Mouse (Mus musculus): Measurements from ENCODE around the gene Mas1.

- TF ChIP-seq GATA1 (IDR thresholded peaks at IDR 0.05; ENCODE audit: borderline replicate concordance, low read length), result no peak
- TF ChIP-seq FLI1 (IDR thresholded peaks at IDR 0.05; ENCODE audit: low read length), result no peak
These were observed 20.2 kb downstream of the Mas1 start for GRCm38 (mm10) chr17:12847736-12848135.

Data from megakaryocyte, embryonic 14.5 days (primary cell).